Mouse (Mus musculus) heart, postnatal 0 days (tissue): Measurements from ENCODE around the gene Slc44a3.

Source experiments
- CTCF ChIP-seq: IDR thresholded peaks from 2 replicates; pipeline ENCODE4 v1.5.1; 2016; ENCODE audit warnings: antibody characterized with exemption, control low read depth, low read depth
- EP300 ChIP-seq: IDR thresholded peaks from 2 replicates; pipeline ENCODE4 v1.6.1; 2016; ENCODE audit warnings: antibody characterized with exemption, low read depth

DNA sequence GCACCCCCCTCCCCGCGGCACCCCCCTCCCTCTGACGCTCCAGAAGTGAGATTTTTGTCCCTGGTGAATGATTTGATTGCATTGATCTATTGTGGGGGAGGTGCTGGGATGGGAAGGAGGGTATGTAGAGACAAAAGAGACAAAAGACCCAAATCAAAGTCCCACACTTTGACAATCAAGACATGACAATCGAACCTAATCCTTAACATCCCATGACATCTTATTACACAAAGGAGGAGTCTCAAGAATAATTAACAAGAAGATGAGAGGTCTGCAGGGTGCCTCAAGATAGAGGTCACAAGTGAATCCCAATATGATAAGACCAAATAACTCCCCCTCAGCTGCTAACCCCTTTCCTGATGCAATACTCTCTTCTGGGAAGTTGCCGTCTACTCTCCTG is 37.6 kb upstream of the Slc44a3 start:
- TF ChIP-seq CTCF (no peak), EP300 (no peak)
